Mouse (Mus musculus): ENCODE results near the gene Gm6034. TPM values are rescaled to one million over a fixed set of nuclear protein-coding genes. Genes with fewer than 3 reads are reported as not detected.

The Gm6034 gene
- polyA plus RNA-seq (2012; rRNA removed): not detected in 2 replicates

DNA sequence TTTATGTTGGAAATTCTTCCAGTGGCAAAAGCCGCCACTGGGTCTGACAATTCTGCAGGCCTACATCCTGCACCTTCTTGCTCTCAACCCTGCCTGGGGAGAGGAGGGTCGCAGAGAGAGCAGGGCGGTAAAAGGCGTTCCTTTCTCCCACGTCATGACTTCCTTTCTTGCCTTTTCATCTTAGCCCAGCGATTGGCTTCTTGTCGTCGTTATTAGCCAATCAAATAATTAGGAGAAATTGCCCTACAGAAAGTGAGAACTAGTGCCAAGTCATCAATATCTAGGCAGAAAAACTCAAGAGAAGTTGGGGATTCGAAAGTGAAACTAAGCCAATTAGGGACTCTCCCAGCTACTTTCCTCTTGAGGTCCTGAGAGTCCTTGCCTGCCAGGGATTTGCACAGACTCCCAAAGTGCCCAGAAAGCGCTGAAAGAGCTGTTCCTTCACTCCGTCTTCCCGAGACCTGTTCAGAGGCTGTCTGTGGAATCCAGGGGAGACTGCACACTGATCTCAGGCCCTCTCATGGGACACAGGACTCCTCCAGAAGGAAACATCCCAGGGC is at the start of gene Gm6034, which contains the start of gene H2-T22:
TSS of gene Gm6034 (plus strand) at position 352 of the 560 bp plus-strand sequence.
TSS of gene H2-T22 (minus strand) at position 138 of the 560 bp plus-strand sequence.

DNA sequence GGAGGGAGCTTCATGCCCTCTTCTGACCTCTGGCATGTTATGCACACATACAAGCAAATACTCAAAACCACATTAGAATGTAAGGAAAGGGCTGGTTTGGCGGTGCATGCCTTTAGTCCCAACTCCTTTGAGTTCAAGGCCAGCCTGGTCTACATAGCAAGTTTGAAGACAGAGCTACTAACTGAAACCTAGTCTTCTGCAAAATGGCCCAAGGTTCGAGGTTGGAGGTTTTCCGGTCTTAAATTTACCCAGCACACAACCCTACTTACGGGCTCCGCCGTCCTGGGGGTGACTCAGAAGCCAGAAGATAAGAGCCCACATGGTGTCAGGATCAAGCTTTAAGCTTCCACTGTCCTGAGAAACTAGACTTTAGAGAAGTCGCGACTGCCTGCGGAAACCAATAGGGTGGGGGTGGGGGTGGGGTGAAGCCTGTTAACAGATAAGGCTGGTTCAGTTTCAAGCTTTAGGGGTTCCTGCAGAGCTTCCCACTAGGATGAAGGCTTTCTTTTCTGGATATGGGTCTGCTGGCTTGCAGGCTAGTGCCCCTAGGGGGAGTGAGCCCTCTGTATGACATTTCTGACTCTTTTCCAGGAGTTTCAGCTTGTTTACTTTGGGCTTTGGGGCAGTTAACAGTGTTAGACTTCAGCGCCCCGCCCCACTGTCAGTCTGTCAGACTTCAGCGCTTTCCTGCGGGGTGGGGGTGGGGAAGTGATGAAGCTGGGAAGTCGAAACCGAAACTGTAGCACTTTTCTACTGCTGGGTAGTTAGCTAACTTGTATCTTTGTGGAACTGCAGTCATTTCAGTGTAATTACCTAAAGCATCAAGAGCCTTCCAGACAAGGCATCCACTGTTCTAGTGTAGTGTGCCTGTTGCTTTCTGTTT is 22.3 kb upstream of the Gm6034 start, which contains the start of gene H2-T24:
TSS of gene H2-T24 (minus strand) at position 370 of the 883 bp plus-strand sequence.

DNA sequence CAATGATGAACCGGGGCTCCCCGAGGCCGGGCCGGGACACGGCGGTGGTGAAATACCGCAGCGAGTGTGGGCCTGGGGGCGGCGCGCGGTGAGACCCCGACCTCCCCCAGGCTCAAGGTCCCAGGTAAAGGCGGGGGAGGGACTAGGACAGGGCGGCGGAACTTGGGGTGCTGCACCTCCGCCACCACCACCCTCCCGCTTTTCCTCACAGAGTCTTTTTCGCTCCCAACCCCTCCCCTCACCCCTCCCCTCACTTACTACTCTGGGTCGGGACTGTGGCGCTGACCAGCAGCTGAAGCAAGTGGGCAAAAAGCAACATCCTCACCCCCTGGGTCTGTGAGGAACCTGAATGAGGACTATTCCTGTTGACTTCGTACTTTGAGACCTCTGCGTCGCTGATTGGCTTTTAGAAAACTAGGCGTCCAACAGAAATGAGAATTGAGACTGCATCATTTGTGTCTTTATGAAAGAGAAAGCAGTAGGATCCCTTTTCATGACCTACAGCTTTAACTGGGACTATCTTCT is 10.3 kb upstream of the Gm6034 start, which contains the start of gene H2-T23:
TSS of gene H2-T23 (minus strand) at position 505 of the 525 bp plus-strand sequence.

DNA sequence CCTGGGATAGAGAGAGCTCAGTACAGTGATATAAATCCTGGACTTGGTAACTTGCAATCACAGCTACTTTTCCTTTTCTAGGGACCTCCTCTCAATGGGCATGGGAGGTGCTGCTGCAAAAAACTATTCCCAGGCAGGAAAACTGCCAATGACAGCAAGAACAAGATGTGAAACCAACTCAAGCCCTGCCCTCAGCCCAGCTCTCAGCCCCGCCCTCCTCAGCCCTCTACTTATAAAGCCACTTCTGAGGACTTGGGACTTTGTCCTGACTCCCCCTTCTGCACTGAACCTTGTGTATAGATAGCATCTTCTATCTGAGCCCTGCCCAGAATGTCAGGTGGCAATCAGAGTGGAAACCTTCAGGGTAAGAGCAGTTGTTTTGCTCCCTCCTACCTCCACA is 15.6 kb downstream of the Gm6034 start, which contains the start of gene Gm11127:
TSS of gene Gm11127 (minus strand) at position 10 of the 400 bp plus-strand sequence.

Other genes with a start within 250 kb of the Gm6034 start
- gene Ier3, start 221.3 kb upstream of the Gm6034 start, polyA plus RNA-seq (2012; rRNA removed): 7.9 and 9.5 TPM in 2 replicates
- 149 and 160 TPM in 2 replicates for gene Flot1, start 219.7 kb upstream of the Gm6034 start, polyA plus RNA-seq (2012; rRNA removed)
- gene Tubb5, start 204.7 kb upstream of the Gm6034 start, polyA plus RNA-seq (2012; rRNA removed): 2,694 and 2,976 TPM in 2 replicates
- gene Mdc1, start 201.4 kb upstream of the Gm6034 start, polyA plus RNA-seq (2012; rRNA removed): 15.9 and 16.6 TPM in 2 replicates
- gene Nrm, start 181.6 kb upstream of the Gm6034 start, polyA plus RNA-seq (2012; rRNA removed): 18.0 and 21.4 TPM in 2 replicates
- gene Ppp1r18, start 177.4 kb upstream of the Gm6034 start, polyA plus RNA-seq (2012; rRNA removed): 29.3 and 32.5 TPM in 2 replicates
- gene Dhx16, start 163.1 kb upstream of the Gm6034 start, polyA plus RNA-seq (2012; rRNA removed): 47.6 and 53.6 TPM in 2 replicates
- gene 2310061I04Rik, start 145.5 kb upstream of the Gm6034 start, polyA plus RNA-seq (2012; rRNA removed): 93.8 and 104 TPM in 2 replicates
- 448 and 535 TPM in 2 replicates for gene Atat1, start 132.9 kb upstream of the Gm6034 start, polyA plus RNA-seq (2012; rRNA removed)
- gene Mrps18b, start 126.6 kb upstream of the Gm6034 start, polyA plus RNA-seq (2012; rRNA removed): 52.4 and 53.0 TPM in 2 replicates
- 37.8 and 40.7 TPM in 2 replicates for gene Ppp1r10, start 126.5 kb upstream of the Gm6034 start, polyA plus RNA-seq (2012; rRNA removed)
- gene Abcf1, start 73.2 kb upstream of the Gm6034 start, polyA plus RNA-seq (2012; rRNA removed): 77.3 and 77.5 TPM in 2 replicates
- 45.2 and 54.4 TPM in 2 replicates for gene Gnl1, start 63.1 kb upstream of the Gm6034 start, polyA plus RNA-seq (2012; rRNA removed)
- gene Prr3, start 62.7 kb upstream of the Gm6034 start, polyA plus RNA-seq (2012; rRNA removed): 72.9 and 85.4 TPM in 2 replicates
- 0.26 and 0.44 TPM in 2 replicates for gene H2-T24, start 22.4 kb upstream of the Gm6034 start, polyA plus RNA-seq (2012; rRNA removed)
- 8.9 and 9.5 TPM in 2 replicates for gene H2-T23, start 10.1 kb upstream of the Gm6034 start, polyA plus RNA-seq (2012; rRNA removed)
- gene H2-T22, start 214 bp upstream of the Gm6034 start, polyA plus RNA-seq (2012; rRNA removed): 8.2 and 8.8 TPM in 2 replicates
- gene Gm11127, start 15.4 kb downstream of the Gm6034 start, polyA plus RNA-seq (2012; rRNA removed): 0.04 TPM in 1 of 2 replicates, not detected in the other
- not detected in 2 replicates for gene Gm19684, start 78.7 kb downstream of the Gm6034 start, polyA plus RNA-seq (2012; rRNA removed)
- gene Gm7030, start 86.5 kb downstream of the Gm6034 start, polyA plus RNA-seq (2012; rRNA removed): not detected in 2 replicates
- gene Gm8909, start 125.6 kb downstream of the Gm6034 start, polyA plus RNA-seq (2012; rRNA removed): not detected in 2 replicates
- gene H2-T3, start 147.3 kb downstream of the Gm6034 start, polyA plus RNA-seq (2012; rRNA removed): not detected in 2 replicates
- 103 and 109 TPM in 2 replicates for gene Rpp21, start 215.1 kb downstream of the Gm6034 start, polyA plus RNA-seq (2012; rRNA removed)
- 42.3 and 44.5 TPM in 2 replicates for gene Trim39, start 229.3 kb downstream of the Gm6034 start, polyA plus RNA-seq (2012; rRNA removed)
- not detected in 2 replicates for gene H2-M10.2, start 243.5 kb downstream of the Gm6034 start, polyA plus RNA-seq (2012; rRNA removed)

Data from central nervous system, embryonic 18 days (tissue).